Mouse (Mus musculus): Measurements from ENCODE around the gene Rpl13a. TPM values are rescaled to one million over a fixed set of nuclear protein-coding genes. Genes with fewer than 3 reads are reported as not detected.

The Rpl13a gene
- polyA plus RNA-seq, 1 experiment: 4,999 TPM

GRCm38 (mm10) chr7:45076501-45076900, 52.1 kb downstream of the Rpl13a start:
- Histone ChIP-seq H3K27me3 (ENCODE audit: control insufficient read depth, insufficient read depth, low read length) (no peaks in the 10 kb centered on the region), H3K27ac (ENCODE audit: control insufficient read depth, insufficient read depth, low read length) (no peak overlapping the region), H3K4me1 (replicated peaks; ENCODE audit: control insufficient read depth, insufficient read depth, low read length) (peaks cover 7% of the 10 kb centered on the region; the same call in 1 of the 2 replicates), H3K4me3 (ENCODE audit: control insufficient read depth, insufficient read depth, low read length) (no peak overlapping the region), H3K36me3 (ENCODE audit: control insufficient read depth, insufficient read depth, low read length) (peaks cover 15% of the 10 kb centered on the region)
- 97% methylated on average over 30 of the region's 30 CpGs for WGBS
- TF ChIP-seq POLR2A (IDR thresholded peaks at IDR 0.05; ENCODE audit: control insufficient read depth, extremely low read depth, insufficient read depth, low read length, poor library complexity) (no peak), CTCF (IDR thresholded peaks at IDR 0.05; ENCODE audit: borderline replicate concordance, control insufficient read depth, extremely low read depth, insufficient read depth, low read length, poor library complexity) (no peak)
- no peak for DNase-seq

Other genes with a start within 250 kb of the Rpl13a start
- 220 and 266 TPM in 2 replicates for gene Med25, start 236.0 kb downstream of the Rpl13a start, polyA plus RNA-seq (2012; rRNA removed)
- gene Fuz, start 232.7 kb downstream of the Rpl13a start, polyA plus RNA-seq (2012; rRNA removed): 60.9 and 73.3 TPM in 2 replicates
- 133 and 147 TPM in 2 replicates for gene Ap2a1, start 199.3 kb downstream of the Rpl13a start, polyA plus RNA-seq (2012; rRNA removed)
- gene Tsks, start 185.6 kb downstream of the Rpl13a start, polyA plus RNA-seq (2012; rRNA removed): 0.29 and 1.0 TPM in 2 replicates
- gene Cpt1c, start 153.9 kb downstream of the Rpl13a start, polyA plus RNA-seq (2012; rRNA removed): 4.4 and 6.8 TPM in 2 replicates
- 242 and 260 TPM in 2 replicates for gene Prmt1, start 142.2 kb downstream of the Rpl13a start, polyA plus RNA-seq (2012; rRNA removed)
- 227 and 277 TPM in 2 replicates for gene Irf3, start 131.1 kb downstream of the Rpl13a start, polyA plus RNA-seq (2012; rRNA removed)
- 85.6 and 87.4 TPM in 2 replicates for gene Bcl2l12, start 130.0 kb downstream of the Rpl13a start, polyA plus RNA-seq (2012; rRNA removed)
- 118 and 131 TPM in 2 replicates for gene Scaf1, start 112.4 kb downstream of the Rpl13a start, polyA plus RNA-seq (2012; rRNA removed)
- gene Rras, start 110.8 kb downstream of the Rpl13a start, polyA plus RNA-seq (2012; rRNA removed): 41.7 and 62.3 TPM in 2 replicates
- gene Prr12, start 75.9 kb downstream of the Rpl13a start, polyA plus RNA-seq (2012; rRNA removed): 32.7 and 43.5 TPM in 2 replicates
- 159 and 165 TPM in 2 replicates for gene Nosip, start 66.3 kb downstream of the Rpl13a start, polyA plus RNA-seq (2012; rRNA removed)
- gene Prrg2, start 66.1 kb downstream of the Rpl13a start, polyA plus RNA-seq (2012; rRNA removed): 32.4 and 40.5 TPM in 2 replicates
- gene Rcn3, start 36.5 kb downstream of the Rpl13a start, polyA plus RNA-seq (2012; rRNA removed): 22.2 and 34.9 TPM in 2 replicates
- gene Fcgrt, start 24.9 kb downstream of the Rpl13a start, polyA plus RNA-seq (2012; rRNA removed): 30.8 and 38.9 TPM in 2 replicates
- gene Rps11, start 4.3 kb downstream of the Rpl13a start, polyA plus RNA-seq (2012; rRNA removed): 343 and 363 TPM in 2 replicates
- 0.27 and 0.91 TPM in 2 replicates for gene Gm45713, start 7.5 kb upstream of the Rpl13a start, polyA plus RNA-seq (2012; rRNA removed)
- gene Flt3l, start 7.7 kb upstream of the Rpl13a start, polyA plus RNA-seq (2012; rRNA removed): 177 and 207 TPM in 2 replicates
- 72.5 and 78.7 TPM in 2 replicates for gene Pih1d1, start 25.5 kb upstream of the Rpl13a start, polyA plus RNA-seq (2012; rRNA removed)
- gene Aldh16a1, start 25.8 kb upstream of the Rpl13a start, polyA plus RNA-seq (2012; rRNA removed): 97.2 and 101 TPM in 2 replicates
- gene Slc17a7, start 35.2 kb upstream of the Rpl13a start, polyA plus RNA-seq (2012; rRNA removed): 1.2 and 2.0 TPM in 2 replicates
- gene Gfy, start 50.8 kb upstream of the Rpl13a start, polyA plus RNA-seq (2012; rRNA removed): 0.09 and 0.11 TPM in 2 replicates
- gene Pth2, start 52.2 kb upstream of the Rpl13a start, polyA plus RNA-seq (2012; rRNA removed): not detected in 2 replicates
- 0.32 and 0.37 TPM in 2 replicates for gene Ccdc155, start 76.1 kb upstream of the Rpl13a start, polyA plus RNA-seq (2012; rRNA removed)
- gene Dkkl1, start 83.4 kb upstream of the Rpl13a start, polyA plus RNA-seq (2012; rRNA removed): 3.0 and 3.5 TPM in 2 replicates
- 5.0 and 8.5 TPM in 2 replicates for gene Tead2, start 87.0 kb upstream of the Rpl13a start, polyA plus RNA-seq (2012; rRNA removed)
- gene Cd37, start 110.4 kb upstream of the Rpl13a start, polyA plus RNA-seq (2012; rRNA removed): 412 and 423 TPM in 2 replicates
- gene Slc6a16, start 112.3 kb upstream of the Rpl13a start, polyA plus RNA-seq (2012; rRNA removed): 0.30 and 0.37 TPM in 2 replicates
- gene Slc6a21, start 148.8 kb upstream of the Rpl13a start, polyA plus RNA-seq (2012; rRNA removed): 0.50 TPM in 1 of 2 replicates, not detected in the other
- gene Trpm4, start 205.0 kb upstream of the Rpl13a start, polyA plus RNA-seq (2012; rRNA removed): 12.1 and 12.9 TPM in 2 replicates
- gene Hrc, start 206.5 kb upstream of the Rpl13a start, polyA plus RNA-seq (2012; rRNA removed): 0.56 and 9.1 TPM in 2 replicates
- 0.65 and 0.89 TPM in 2 replicates for gene Ppfia3, start 238.3 kb upstream of the Rpl13a start, polyA plus RNA-seq (2012; rRNA removed)
- gene Lin7b, start 241.8 kb upstream of the Rpl13a start, polyA plus RNA-seq (2012; rRNA removed): 0.65 and 1.0 TPM in 2 replicates